Mouse (Mus musculus) intestine, embryonic 14.5 days (tissue): Measurements from ENCODE around the gene Nrg3. TPM values are rescaled to one million over a fixed set of nuclear protein-coding genes. Genes with fewer than 3 reads are reported as not detected.

Experiments
- ATAC-seq: fragments of 200-750 bp; cut with Nextera tagmentation; replicated peaks from 2 replicates; pipeline ENCODE4 v1.8.0; 2017; ENCODE audit warnings: low read depth, moderate number of reproducible peaks, moderate TSS enrichment, moderate library complexity; ENCODE audit not compliant: low FRiP score, low TSS enrichment
- DNase-seq: peaks from one replicate; pipeline ENCODE4 v3.0.0-alpha.2; 2018; ENCODE audit warnings: low spot score
- H3K27ac ChIP-seq: fragments of 300-500 bp; sonication (generic); 2 replicates; pipeline ENCODE4 v1.5.1; 2014; ENCODE audit warnings: low read depth, mild to moderate bottlenecking, control low read depth
- H3K27me3 ChIP-seq: fragments of 300-500 bp; sonication (generic); replicated peaks from 2 replicates; pipeline ENCODE4 v1.6.1; 2014; ENCODE audit warnings: low read length, control low read depth; ENCODE audit not compliant: control insufficient read depth, insufficient read depth
- H3K36me3 ChIP-seq: fragments of 300-500 bp; sonication (generic); 2 replicates; pipeline ENCODE4 v1.6.1; 2014; ENCODE audit warnings: low read length, control low read depth; ENCODE audit not compliant: control insufficient read depth, insufficient read depth
- H3K4me1 ChIP-seq: fragments of 300-500 bp; sonication (generic); replicated peaks from 2 replicates; pipeline ENCODE4 v1.6.1; 2014; ENCODE audit warnings: low read length, control low read depth, mixed read lengths; ENCODE audit not compliant: control insufficient read depth, insufficient read depth
- H3K4me2 ChIP-seq: fragments of 300-500 bp; sonication (generic); 2 replicates; pipeline ENCODE4 v1.6.1; 2014; ENCODE audit warnings: low read length
- H3K4me3 ChIP-seq: fragments of 300-500 bp; sonication (generic); 2 replicates; pipeline ENCODE4 v1.5.1; 2014; ENCODE audit warnings: low read depth, low read length, control low read depth, mixed read lengths
- H3K9ac ChIP-seq: fragments of 300-500 bp; sonication (generic); 2 replicates; pipeline ENCODE4 v1.6.1; 2014; ENCODE audit warnings: mild to moderate bottlenecking, low read length
- H3K9me3 ChIP-seq: fragments of 300-500 bp; sonication (generic); 2 replicates; pipeline ENCODE4 v1.6.1; 2016; ENCODE audit warnings: low read length, control low read depth; ENCODE audit not compliant: control insufficient read depth
- WGBS: fragments of 180-500 bp; shearing (Covaris S2); extraction: QIAGEN DNeasy Blood & Tissue Kit; methylation state at CpG from one replicate; pipeline ENCODE4 v1.1.7; 2014; 5-methylcytosine and 5-hydroxymethylcytosine counted together
- polyA plus RNA-seq: library from polyadenylated mRNA; unstranded; fragments of >200 nt; fragmentation: Nextera tagmentation; extraction: Ambion mirVana; gene quantifications from 2 replicates; pipeline ENCODE4 v1.2.1, GENCODE M21; 2014

Nrg3 gene
- polyA plus RNA-seq, 1 experiment from 2014 or later, result 0.88 TPM

GRCm38 (mm10) chr14:39264422-39264821 is 208.5 kb downstream of the Nrg3 start:
- Histone ChIP-seq H3K4me1 (no peaks in the 10 kb centered on the region), H3K27ac (no peak overlapping the region), H3K4me2 (no peak overlapping the region), H3K36me3 (no peaks in the 10 kb centered on the region), H3K9me3 (no peaks in the 10 kb centered on the region), H3K9ac (no peak overlapping the region), H3K27me3 (no peaks in the 10 kb centered on the region), H3K4me3 (no peak overlapping the region)
- no peak for DNase-seq
- no peak for ATAC-seq
- 86% methylated on average over 4 of the region's 4 CpGs for WGBS

GRCm38 (mm10) chr14:39261016-39261415 is 211.9 kb downstream of the Nrg3 start:
- H3K4me3 ChIP-seq, result no peak overlapping the region
- 87% methylated on average over 1 of the region's 1 CpGs for WGBS

GRCm38 (mm10) chr14:39255391-39255790 is 217.5 kb downstream of the Nrg3 start:
- H3K27ac ChIP-seq, result no peak overlapping the region
- no peaks in the 10 kb centered on the region for H3K36me3 ChIP-seq
- no peak for DNase-seq
- H3K9ac ChIP-seq, result no peak overlapping the region
- no peak for ATAC-seq
- no peak overlapping the region for H3K4me3 ChIP-seq
- H3K4me1 ChIP-seq, result no peaks in the 10 kb centered on the region
- no peaks in the 10 kb centered on the region for H3K9me3 ChIP-seq
- no peak overlapping the region for H3K4me2 ChIP-seq
- no peaks in the 10 kb centered on the region for H3K27me3 ChIP-seq
- 53% methylated on average over 1 of the region's 1 CpGs for WGBS

More at GRCm38 (mm10) chr14:39261016-39261415, 211.9 kb downstream of the Nrg3 start:
- no peaks in the 10 kb centered on the region for H3K4me1 ChIP-seq
- H3K9ac ChIP-seq, result no peak overlapping the region
- DNase-seq (no peak), ATAC-seq (no peak)
- H3K36me3 ChIP-seq, result no peaks in the 10 kb centered on the region
- H3K27ac ChIP-seq, result no peak overlapping the region
- H3K4me2 ChIP-seq, result no peak overlapping the region
- H3K27me3 ChIP-seq, result no peaks in the 10 kb centered on the region
- no peaks in the 10 kb centered on the region for H3K9me3 ChIP-seq

- no peak for DNase-seq
- Histone ChIP-seq H3K9me3 (no peaks in the 10 kb centered on the region), H3K27ac (no peak overlapping the region), H3K9ac (no peak overlapping the region), H3K27me3 (no peaks in the 10 kb centered on the region), H3K36me3 (no peaks in the 10 kb centered on the region), H3K4me2 (no peak overlapping the region), H3K4me3 (no peak overlapping the region), H3K4me1 (no peaks in the 10 kb centered on the region)
- 62% methylated on average over 2 of the region's 2 CpGs for WGBS
- no peak for ATAC-seq
These were observed 232.6 kb downstream of the Nrg3 start for GRCm38 (mm10) chr14:39240267-39240666.

- Histone ChIP-seq H3K27me3 (no peaks in the 10 kb centered on the region), H3K9ac (no peak overlapping the region), H3K4me3 (no peak overlapping the region), H3K9me3 (no peaks in the 10 kb centered on the region), H3K27ac (no peak overlapping the region), H3K36me3 (no peaks in the 10 kb centered on the region), H3K4me1 (no peaks in the 10 kb centered on the region), H3K4me2 (no peak overlapping the region)
- DNase-seq (no peak), ATAC-seq (no peak)
- WGBS, result 72% methylated on average over 1 of the region's 1 CpGs
These were observed 261.4 kb downstream of the Nrg3 start for GRCm38 (mm10) chr14:39211472-39211871.

- Histone ChIP-seq H3K9ac (no peak overlapping the region), H3K4me1 (no peaks in the 10 kb centered on the region), H3K27ac (no peak overlapping the region), H3K36me3 (no peaks in the 10 kb centered on the region), H3K27me3 (no peaks in the 10 kb centered on the region), H3K9me3 (no peaks in the 10 kb centered on the region), H3K4me2 (no peak overlapping the region), H3K4me3 (no peak overlapping the region)
- no peak for DNase-seq
- WGBS, result 74% methylated on average over 5 of the region's 5 CpGs
- ATAC-seq, result no peak
These were observed 280.9 kb downstream of the Nrg3 start for GRCm38 (mm10) chr14:39191946-39192345.

GRCm38 (mm10) chr14:39173709-39174108 is 299.2 kb downstream of the Nrg3 start:
- Histone ChIP-seq H3K9me3 (no peaks in the 10 kb centered on the region), H3K9ac (no peak overlapping the region), H3K36me3 (no peaks in the 10 kb centered on the region), H3K4me3 (no peak overlapping the region), H3K27me3 (no peaks in the 10 kb centered on the region), H3K4me2 (no peak overlapping the region), H3K27ac (no peak overlapping the region), H3K4me1 (no peaks in the 10 kb centered on the region)
- ATAC-seq (no peak), DNase-seq (no peak)
- 47% methylated on average over 2 of the region's 2 CpGs for WGBS

GRCm38 (mm10) chr14:39160140-39160539 is 312.7 kb downstream of the Nrg3 start:
- Histone ChIP-seq H3K4me3 (no peak overlapping the region), H3K36me3 (no peaks in the 10 kb centered on the region), H3K4me2 (no peak overlapping the region), H3K9me3 (no peaks in the 10 kb centered on the region), H3K4me1 (no peaks in the 10 kb centered on the region), H3K27me3 (no peaks in the 10 kb centered on the region), H3K27ac (no peak overlapping the region), H3K9ac (no peak overlapping the region)
- ATAC-seq (no peak), DNase-seq (no peak)
- 62% methylated on average over 3 of the region's 3 CpGs for WGBS

GRCm38 (mm10) chr14:39155462-39155861 is 317.4 kb downstream of the Nrg3 start:
- Histone ChIP-seq H3K27ac (no peak overlapping the region), H3K27me3 (no peaks in the 10 kb centered on the region), H3K9me3 (no peaks in the 10 kb centered on the region), H3K36me3 (no peaks in the 10 kb centered on the region), H3K4me2 (no peak overlapping the region), H3K9ac (no peak overlapping the region), H3K4me1 (no peaks in the 10 kb centered on the region), H3K4me3 (no peak overlapping the region)
- DNase-seq (no peak), ATAC-seq (no peak)
- 38% methylated on average over 1 of the region's 1 CpGs for WGBS
